Mouse (Mus musculus) left cerebral cortex, adult 11 months (tissue): ENCODE measurements at regions not wholly inside any gene's neighbourhood (a gene's known extent, or its start where the extent isn't known, plus 50 kb on each side); places are given as distances from the start of the nearest gene placed in this dataset.
"Not testable (repeated sequence)": the region's sequence is repeated elsewhere in the genome, so short reads cannot be mapped to it uniquely, and the experiment has no call there.

ENCODE experiments used
- DNase-seq: peaks from one replicate; pipeline ENCODE4 v3.0.0; 2022; ENCODE audit warnings: low spot score

GRCm38 (mm10) chr14:104208040-104208816 is 259.6 kb downstream of the Pou4f1 start:
- DNase-seq, result no peak

GRCm38 (mm10) chr14:104206602-104207001 is 261.2 kb downstream of the Pou4f1 start:
- no peak for DNase-seq

GRCm38 (mm10) chr14:104203239-104203986 is 264.4 kb downstream of the Pou4f1 start:
- DNase-seq, result no peak

- DNase-seq, result no peak
Measured at GRCm38 (mm10) chr14:104193198-104193597, 274.6 kb downstream of the Pou4f1 start.

- DNase-seq, result no peak
Measured at GRCm38 (mm10) chr14:104175122-104175521, 292.7 kb downstream of the Pou4f1 start.

GRCm38 (mm10) chr14:104146841-104147240 is 302.6 kb upstream of the Ednrb start:
- no peak for DNase-seq

- DNase-seq, result no peak
Measured at GRCm38 (mm10) chr14:104145395-104145794, 301.2 kb upstream of the Ednrb start.

- DNase-seq, result no peak
Measured at GRCm38 (mm10) chr14:104114986-104115951, 271.1 kb upstream of the Ednrb start.

GRCm38 (mm10) chr14:104114182-104114581 is 270.0 kb upstream of the Ednrb start:
- DNase-seq, result no peak

GRCm38 (mm10) chr14:104113448-104113847 is 269.2 kb upstream of the Ednrb start:
- DNase-seq, result no peak

GRCm38 (mm10) chr14:104086381-104086780 is 242.2 kb upstream of the Ednrb start:
- DNase-seq, result no peak

GRCm38 (mm10) chr14:104064199-104064598 is 220.0 kb upstream of the Ednrb start:
- DNase-seq, result not testable (repeated sequence)

- no peak for DNase-seq
Measured at GRCm38 (mm10) chr14:104053697-104054096, 209.5 kb upstream of the Ednrb start.

- DNase-seq, result peak; percentile 16
Measured at GRCm38 (mm10) chr14:104038628-104039325, 194.6 kb upstream of the Ednrb start.

- no peak for DNase-seq
Measured at GRCm38 (mm10) chr14:104033606-104034005, 189.4 kb upstream of the Ednrb start.

GRCm38 (mm10) chr14:104030784-104031470 is 186.7 kb upstream of the Ednrb start:
- DNase-seq, result no peak

GRCm38 (mm10) chr14:104029668-104030530 is 185.7 kb upstream of the Ednrb start:
- no peak for DNase-seq

- DNase-seq, result no peak
Measured at GRCm38 (mm10) chr14:104027900-104028285, 183.7 kb upstream of the Ednrb start.

- DNase-seq, result peak; percentile 9
Measured at GRCm38 (mm10) chr14:104027077-104027899, 183.1 kb upstream of the Ednrb start.
